Mouse (Mus musculus): ENCODE results near the gene Trem3. TPM values are rescaled to one million over a fixed set of nuclear protein-coding genes. Genes with fewer than 3 reads are reported as not detected.

Trem3 gene
- polyA plus RNA-seq, 1 experiment from 2014 or later, result not detected

DNA sequence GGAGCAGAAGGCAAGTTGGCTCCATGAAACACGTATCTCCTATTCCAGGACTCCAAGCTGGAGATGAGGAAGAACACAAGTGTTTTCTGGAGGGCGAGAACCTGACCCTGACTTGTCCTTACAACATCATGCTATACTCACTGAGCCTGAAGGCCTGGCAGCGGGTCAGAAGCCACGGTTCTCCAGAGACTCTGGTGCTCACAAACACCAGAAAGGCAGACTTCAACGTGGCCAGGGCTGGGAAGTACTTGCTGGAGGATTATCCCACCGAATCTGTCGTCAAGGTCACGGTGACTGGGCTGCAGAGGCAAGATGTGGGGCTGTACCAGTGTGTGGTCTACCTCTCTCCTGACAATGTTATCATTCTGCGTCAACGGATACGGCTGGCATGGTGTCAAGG lies 1.9 kb downstream of the Trem3 start:
- Histone ChIP-seq H3K9me3 (no peaks in the 10 kb centered on the region), H3K9ac (replicated peaks) (no peak overlapping the region), H3K27me3 (no peaks in the 10 kb centered on the region), H3K36me3 (no peaks in the 10 kb centered on the region), H3K4me1 (replicated peaks) (no peaks in the 10 kb centered on the region), H3K27ac (no peak overlapping the region), H3K4me2 (replicated peaks) (no peak overlapping the region), H3K4me3 (replicated peaks) (no peak overlapping the region)
- no peak for ATAC-seq
- 87% methylated on average over 11 of the region's 11 CpGs for WGBS

DNA sequence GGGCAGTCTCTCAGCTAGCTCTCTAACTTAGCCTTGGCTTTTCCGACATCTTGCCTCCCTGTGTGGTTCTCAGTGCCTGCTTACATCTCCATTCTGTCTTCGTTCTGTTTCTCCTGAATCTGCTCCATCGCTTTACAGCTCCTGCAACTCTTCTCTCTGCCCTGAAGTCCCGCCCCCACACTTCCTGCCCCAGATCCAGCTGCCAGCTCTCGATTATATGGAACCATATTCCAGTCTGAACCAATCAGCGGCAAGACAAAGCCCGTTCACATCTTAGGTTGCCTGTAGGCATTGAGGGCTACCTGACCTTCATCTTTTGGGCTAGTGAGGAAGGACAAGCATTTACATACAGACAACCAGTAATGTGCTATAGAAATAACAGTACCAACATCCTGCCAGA lies 3.1 kb downstream of the Trem3 start:
- Histone ChIP-seq H3K9me3 (no peaks in the 10 kb centered on the region), H3K4me1 (replicated peaks) (no peaks in the 10 kb centered on the region), H3K27me3 (no peaks in the 10 kb centered on the region), H3K4me2 (replicated peaks) (no peak overlapping the region), H3K27ac (no peak overlapping the region), H3K36me3 (no peaks in the 10 kb centered on the region), H3K9ac (replicated peaks) (no peak overlapping the region), H3K4me3 (replicated peaks) (no peak overlapping the region)
- ATAC-seq, result no peak
- WGBS, result 94% methylated on average over 7 of the region's 7 CpGs

GRCm38 (mm10) chr17:48256575-48256974 lies 9.0 kb downstream of the Trem3 start:
- H3K9me3 ChIP-seq, result peaks cover 8% of the 10 kb centered on the region
- no peak for ATAC-seq
- no peaks in the 10 kb centered on the region for H3K4me1 ChIP-seq (replicated peaks)
- no peak overlapping the region for H3K4me3 ChIP-seq (replicated peaks)
- no peak overlapping the region for H3K9ac ChIP-seq (replicated peaks)
- H3K27ac ChIP-seq, result no peak overlapping the region
- no peak overlapping the region for H3K4me2 ChIP-seq (replicated peaks)
- H3K36me3 ChIP-seq, result no peaks in the 10 kb centered on the region
- H3K27me3 ChIP-seq, result no peaks in the 10 kb centered on the region

DNA sequence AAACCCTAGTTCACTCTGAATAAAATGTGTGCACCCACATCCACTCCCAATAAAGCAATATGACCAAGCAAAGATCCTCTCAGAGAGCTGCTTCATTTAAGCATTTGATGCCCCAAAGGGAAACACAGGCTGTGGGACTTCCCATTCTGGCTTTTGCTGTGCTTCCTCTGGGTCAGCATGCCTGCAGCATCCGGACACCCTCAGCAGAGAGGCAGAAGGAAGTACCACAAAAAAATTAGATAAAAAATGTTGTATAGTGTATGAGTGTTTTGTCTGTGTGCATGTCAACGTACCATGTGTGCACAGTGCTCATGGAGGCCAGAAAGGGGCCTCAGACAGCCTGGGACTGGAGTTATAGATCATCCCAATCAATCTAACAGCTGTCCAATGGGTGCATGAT lies 14.3 kb downstream of the Trem3 start:
- no peak overlapping the region for H3K4me2 ChIP-seq (replicated peaks)
- WGBS, result 91% methylated on average over 2 of the region's 2 CpGs

GRCm38 (mm10) chr17:48263741-48264362 lies 16.3 kb downstream of the Trem3 start, which contains the start of gene Treml4:
Treml4 (plus strand) TSS chr17:48264295.
- ATAC-seq, result no peak
- H3K4me1 ChIP-seq (replicated peaks), result no peaks in the 10 kb centered on the region
- H3K36me3 ChIP-seq, result no peaks in the 10 kb centered on the region
- no peak within 1 kb of the TSS for H3K9ac ChIP-seq (replicated peaks)
- no peak within 1 kb of the TSS for H3K4me3 ChIP-seq (replicated peaks)
- no peak within 1 kb of the TSS for H3K27ac ChIP-seq
- H3K4me2 ChIP-seq (replicated peaks), result no peak within 1 kb of the TSS
- H3K9me3 ChIP-seq, result peaks cover 7% of the 10 kb centered on the region
- no peaks in the 10 kb centered on the region for H3K27me3 ChIP-seq
- WGBS, result 86% methylated on average over 3 of the region's 3 CpGs

More for the DNA sequence above, 14.3 kb downstream of the Trem3 start:
- Histone ChIP-seq H3K4me1 (replicated peaks) (no peaks in the 10 kb centered on the region), H3K4me3 (replicated peaks) (no peak overlapping the region), H3K36me3 (no peaks in the 10 kb centered on the region), H3K9ac (replicated peaks) (no peak overlapping the region), H3K27me3 (no peaks in the 10 kb centered on the region), H3K27ac (no peak overlapping the region), H3K9me3 (peaks cover 8% of the 10 kb centered on the region)
- ATAC-seq, result no peak

GRCm38 (mm10) chr17:48264662-48265061 lies 17.1 kb downstream of the Trem3 start:
- WGBS, result 92% methylated on average over 7 of the region's 7 CpGs
- Histone ChIP-seq H3K27ac (no peak overlapping the region), H3K27me3 (no peaks in the 10 kb centered on the region), H3K9ac (replicated peaks) (no peak overlapping the region), H3K36me3 (no peaks in the 10 kb centered on the region), H3K9me3 (no peaks in the 10 kb centered on the region), H3K4me3 (replicated peaks) (no peak overlapping the region), H3K4me2 (replicated peaks) (no peak overlapping the region), H3K4me1 (replicated peaks) (no peaks in the 10 kb centered on the region)
- no peak for ATAC-seq

GRCm38 (mm10) chr17:48266138-48266537 lies 18.6 kb downstream of the Trem3 start:
- ATAC-seq, result no peak
- H3K9ac ChIP-seq (replicated peaks), result no peak overlapping the region
- no peak overlapping the region for H3K4me3 ChIP-seq (replicated peaks)
- no peaks in the 10 kb centered on the region for H3K36me3 ChIP-seq
- no peaks in the 10 kb centered on the region for H3K4me1 ChIP-seq (replicated peaks)
- no peaks in the 10 kb centered on the region for H3K9me3 ChIP-seq
- no peak overlapping the region for H3K4me2 ChIP-seq (replicated peaks)
- H3K27me3 ChIP-seq, result no peaks in the 10 kb centered on the region
- WGBS, result 12% methylated on average over 2 of the region's 2 CpGs
- no peak overlapping the region for H3K27ac ChIP-seq

DNA sequence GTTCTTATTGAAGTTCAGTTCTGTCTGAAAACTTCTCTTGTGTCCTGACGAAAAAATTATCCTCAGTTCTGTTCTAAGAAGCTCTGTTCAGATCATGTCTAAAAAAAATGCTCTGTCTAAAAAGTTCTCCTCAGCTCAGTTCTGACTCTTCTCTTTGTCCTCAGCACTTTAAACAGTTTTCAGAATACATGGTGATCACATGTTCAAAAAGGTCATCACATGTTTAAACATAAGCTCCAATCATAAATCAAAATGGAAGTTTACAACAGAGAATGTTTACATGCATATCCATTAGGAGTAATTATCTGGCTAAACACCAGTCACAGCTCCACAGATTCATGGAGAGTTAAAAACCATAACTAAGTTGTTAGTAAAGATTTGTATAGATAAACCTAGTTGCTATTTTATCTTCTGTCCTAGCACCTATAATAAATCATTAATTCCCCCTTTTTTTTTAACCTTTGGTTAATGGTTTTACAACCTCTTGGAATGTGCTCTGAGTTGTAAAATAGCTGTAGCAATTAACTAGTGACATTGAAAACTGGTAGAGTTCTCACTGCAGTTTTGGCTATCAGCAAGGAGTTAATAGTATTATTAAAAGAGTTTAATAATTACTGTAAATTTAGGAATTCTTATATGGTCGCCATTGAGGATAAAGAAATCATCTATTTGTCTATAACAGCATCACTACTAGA lies 19.2 kb downstream of the Trem3 start:
- WGBS, result 45% methylated on average over 2 of the region's 2 CpGs
- Histone ChIP-seq H3K4me2 (replicated peaks) (no peak overlapping the region), H3K27me3 (no peaks in the 10 kb centered on the region), H3K4me1 (replicated peaks) (no peaks in the 10 kb centered on the region), H3K9ac (replicated peaks) (no peak overlapping the region), H3K4me3 (replicated peaks) (no peak overlapping the region), H3K36me3 (no peaks in the 10 kb centered on the region), H3K9me3 (no peaks in the 10 kb centered on the region), H3K27ac (no peak overlapping the region)
- ATAC-seq, result no peak

GRCm38 (mm10) chr17:48267591-48267990 lies 20.0 kb downstream of the Trem3 start:
- no peaks in the 10 kb centered on the region for H3K27me3 ChIP-seq
- H3K4me1 ChIP-seq (replicated peaks), result no peaks in the 10 kb centered on the region
- no peak overlapping the region for H3K4me3 ChIP-seq (replicated peaks)
- no peak overlapping the region for H3K4me2 ChIP-seq (replicated peaks)
- WGBS, result 100% methylated on average over 1 of the region's 1 CpGs
- no peak overlapping the region for H3K9ac ChIP-seq (replicated peaks)
- H3K36me3 ChIP-seq, result no peaks in the 10 kb centered on the region
- H3K27ac ChIP-seq, result no peak overlapping the region
- no peak for ATAC-seq
- no peaks in the 10 kb centered on the region for H3K9me3 ChIP-seq

- Histone ChIP-seq H3K36me3 (no peaks in the 10 kb centered on the region), H3K27me3 (no peaks in the 10 kb centered on the region), H3K4me2 (replicated peaks) (no peak overlapping the region), H3K4me1 (replicated peaks) (no peaks in the 10 kb centered on the region), H3K9me3 (no peaks in the 10 kb centered on the region), H3K4me3 (replicated peaks) (no peak overlapping the region), H3K9ac (replicated peaks) (no peak overlapping the region), H3K27ac (no peak overlapping the region)
- ATAC-seq, result no peak
These were observed 20.7 kb downstream of the Trem3 start for GRCm38 (mm10) chr17:48268276-48268675.

GRCm38 (mm10) chr17:48269833-48270232 lies 22.3 kb downstream of the Trem3 start:
- 76% methylated on average over 4 of the region's 4 CpGs for WGBS
- no peaks in the 10 kb centered on the region for H3K36me3 ChIP-seq

GRCm38 (mm10) chr17:48272158-48272557 lies 24.6 kb downstream of the Trem3 start:
- Histone ChIP-seq H3K9ac (replicated peaks) (no peak overlapping the region), H3K27ac (no peak overlapping the region), H3K4me1 (replicated peaks) (no peaks in the 10 kb centered on the region), H3K36me3 (no peaks in the 10 kb centered on the region), H3K4me3 (replicated peaks) (no peak overlapping the region), H3K4me2 (replicated peaks) (no peak overlapping the region), H3K27me3 (no peaks in the 10 kb centered on the region), H3K9me3 (no peaks in the 10 kb centered on the region)
- 87% methylated on average over 5 of the region's 5 CpGs for WGBS
- no peak for ATAC-seq

More at GRCm38 (mm10) chr17:48269833-48270232, 22.3 kb downstream of the Trem3 start:
- H3K9ac ChIP-seq (replicated peaks), result no peak overlapping the region
- H3K4me1 ChIP-seq (replicated peaks), result no peaks in the 10 kb centered on the region
- no peaks in the 10 kb centered on the region for H3K27me3 ChIP-seq
- no peak overlapping the region for H3K4me2 ChIP-seq (replicated peaks)
- ATAC-seq, result no peak
- H3K9me3 ChIP-seq, result no peaks in the 10 kb centered on the region
- H3K4me3 ChIP-seq (replicated peaks), result no peak overlapping the region
- H3K27ac ChIP-seq, result no peak overlapping the region

DNA sequence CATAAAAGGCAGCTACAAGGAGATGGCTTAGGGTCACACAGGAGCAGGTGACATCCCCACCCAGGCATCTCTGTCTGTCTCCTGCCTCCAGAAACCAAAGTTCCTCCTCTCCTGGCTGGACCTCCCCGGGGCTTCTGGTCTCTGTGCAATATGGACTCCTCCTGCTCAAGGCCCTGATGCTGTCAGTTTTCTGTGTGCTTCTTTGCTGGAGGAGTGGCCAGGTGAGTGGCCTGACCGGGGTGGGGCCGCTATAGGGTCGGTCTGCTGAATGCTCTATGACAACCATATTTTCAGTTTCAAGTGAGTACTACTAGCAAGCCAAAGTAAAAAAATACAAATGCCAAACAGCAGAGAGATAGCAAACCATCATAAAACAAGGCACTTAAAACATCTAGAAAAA lies 25.0 kb downstream of the Trem3 start:
- no peak for ATAC-seq
- H3K9ac ChIP-seq (replicated peaks), result no peak overlapping the region
- no peaks in the 10 kb centered on the region for H3K9me3 ChIP-seq
- no peak overlapping the region for H3K4me3 ChIP-seq (replicated peaks)
- 87% methylated on average over 4 of the region's 4 CpGs for WGBS
- no peaks in the 10 kb centered on the region for H3K4me1 ChIP-seq (replicated peaks)
- H3K36me3 ChIP-seq, result no peaks in the 10 kb centered on the region
- H3K27ac ChIP-seq, result no peak overlapping the region
- H3K27me3 ChIP-seq, result no peaks in the 10 kb centered on the region
- no peak overlapping the region for H3K4me2 ChIP-seq (replicated peaks)
